Mouse (Mus musculus): ENCODE measurements around the gene Medag.

Medag gene

DNA sequence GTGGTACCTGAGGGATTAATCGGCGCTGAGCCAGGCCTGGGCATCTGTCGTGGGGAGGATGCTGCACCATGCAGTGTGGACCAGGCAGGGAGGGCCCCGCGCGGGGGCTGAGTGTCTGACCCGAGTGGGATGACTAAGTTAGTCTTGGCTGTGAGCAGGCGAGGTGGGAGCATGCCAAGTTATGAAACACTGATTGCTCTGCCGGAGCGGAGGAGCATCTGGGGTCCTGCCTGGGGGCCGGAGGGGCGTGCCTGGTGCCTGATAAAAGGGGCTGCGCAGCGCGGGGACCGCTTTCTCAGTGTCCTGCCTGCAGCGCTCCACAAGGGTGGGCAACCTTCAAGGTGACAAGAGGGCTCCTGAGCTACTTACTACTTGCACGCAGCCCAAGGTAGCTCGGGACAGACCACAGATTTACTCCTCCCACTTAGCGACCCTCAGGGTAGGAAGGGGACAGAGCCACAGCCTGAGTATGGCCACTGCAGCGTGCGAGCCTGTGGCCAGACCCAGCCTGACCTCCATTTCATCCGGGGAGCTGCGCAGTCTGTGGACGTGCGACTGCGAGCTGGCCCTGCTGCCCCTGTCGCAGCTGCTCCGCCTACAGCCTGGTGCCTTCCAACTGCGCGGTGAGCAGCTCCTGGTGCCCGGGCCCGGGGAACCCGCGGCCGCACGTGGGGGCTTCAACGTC lies at the start of gene Medag:
TSS of gene Medag (plus strand) at position 241 of the 685 bp plus-strand sequence.
- DNase-seq (ENCODE audit: low spot score), result peak; percentile 55

DNA sequence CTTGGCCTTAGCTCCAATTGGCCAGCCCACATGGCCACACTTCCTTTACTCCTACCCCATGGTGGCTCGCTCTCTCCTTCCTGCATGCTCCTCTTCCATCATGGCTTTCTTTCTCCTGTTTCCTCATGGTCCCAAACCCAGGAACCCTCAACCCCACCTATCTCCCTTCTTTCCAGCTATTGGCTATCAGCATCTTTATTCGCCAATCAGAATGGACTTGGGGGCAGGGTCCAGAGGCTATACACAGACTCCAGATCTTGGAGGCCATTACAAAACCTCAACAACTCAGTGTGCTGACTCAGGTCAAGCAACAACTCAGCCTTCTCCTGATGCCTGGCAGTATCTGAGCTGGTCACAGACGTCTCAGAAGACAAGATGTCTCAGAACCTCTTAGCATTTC lies 48.9 kb upstream of the Medag start:
- no peak for DNase-seq (ENCODE audit: low spot score)

DNA sequence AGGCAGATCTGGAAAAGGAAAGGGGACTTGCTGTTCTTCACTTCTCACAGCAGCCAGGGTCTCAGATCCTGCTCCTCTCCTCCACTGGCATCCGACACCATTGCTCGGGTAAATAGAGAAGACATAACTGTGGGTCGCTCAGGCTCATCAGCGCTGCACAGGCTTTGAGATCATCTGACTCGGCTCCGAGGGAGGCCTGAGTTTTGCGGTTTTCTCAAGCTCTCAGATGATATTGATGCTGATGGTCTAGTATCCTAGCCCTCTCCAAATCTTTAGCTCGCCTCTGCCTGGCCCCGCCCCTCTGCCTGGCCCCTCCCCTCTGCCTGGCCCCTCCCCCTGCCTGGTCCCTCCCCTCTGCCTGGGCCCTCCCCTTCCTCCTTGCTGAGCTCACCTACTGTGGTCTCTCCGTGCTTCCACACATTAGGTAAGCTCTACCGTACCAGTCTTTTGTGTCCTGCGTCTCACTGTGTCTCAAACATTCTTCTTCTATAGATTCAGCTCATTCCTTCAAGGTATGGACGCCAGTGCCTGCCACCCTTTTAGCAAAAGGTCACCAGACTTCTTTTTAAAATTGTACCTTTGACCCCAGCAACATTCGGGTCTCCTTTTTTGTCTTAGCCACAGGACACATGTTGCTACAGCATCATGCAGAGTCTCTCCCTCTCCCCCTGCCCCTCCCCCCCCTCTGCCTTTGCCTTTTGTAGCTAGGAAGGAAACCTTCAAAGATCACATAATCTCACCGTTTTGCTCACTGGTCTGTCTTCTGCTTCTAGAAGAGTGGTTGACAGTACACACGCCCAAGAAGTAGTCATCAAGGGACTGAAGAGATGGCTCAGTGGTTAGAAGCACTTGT lies 47.4 kb upstream of the Medag start:
- DNase-seq (ENCODE audit: low spot score), result no peak

DNA sequence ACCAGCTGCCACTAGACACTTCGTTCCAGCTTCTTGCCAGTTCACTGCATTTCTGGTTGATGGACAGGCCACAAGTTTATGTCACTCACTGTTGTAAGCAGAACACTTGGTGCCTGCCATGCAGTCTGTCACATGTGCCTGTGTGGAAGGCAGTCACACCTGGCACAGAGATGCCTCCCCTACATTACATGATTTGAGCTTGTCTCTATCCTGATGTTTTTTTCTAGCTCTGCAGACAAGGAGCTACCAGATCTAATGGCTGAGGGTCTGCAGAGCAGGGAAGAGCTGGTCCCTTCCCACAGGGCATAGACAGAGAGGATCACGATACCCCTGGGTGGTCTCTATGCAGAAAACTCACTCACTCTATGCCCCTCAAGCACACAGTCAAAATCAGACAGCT lies 44.5 kb upstream of the Medag start:
- DNase-seq (ENCODE audit: low spot score), result no peak

DNA sequence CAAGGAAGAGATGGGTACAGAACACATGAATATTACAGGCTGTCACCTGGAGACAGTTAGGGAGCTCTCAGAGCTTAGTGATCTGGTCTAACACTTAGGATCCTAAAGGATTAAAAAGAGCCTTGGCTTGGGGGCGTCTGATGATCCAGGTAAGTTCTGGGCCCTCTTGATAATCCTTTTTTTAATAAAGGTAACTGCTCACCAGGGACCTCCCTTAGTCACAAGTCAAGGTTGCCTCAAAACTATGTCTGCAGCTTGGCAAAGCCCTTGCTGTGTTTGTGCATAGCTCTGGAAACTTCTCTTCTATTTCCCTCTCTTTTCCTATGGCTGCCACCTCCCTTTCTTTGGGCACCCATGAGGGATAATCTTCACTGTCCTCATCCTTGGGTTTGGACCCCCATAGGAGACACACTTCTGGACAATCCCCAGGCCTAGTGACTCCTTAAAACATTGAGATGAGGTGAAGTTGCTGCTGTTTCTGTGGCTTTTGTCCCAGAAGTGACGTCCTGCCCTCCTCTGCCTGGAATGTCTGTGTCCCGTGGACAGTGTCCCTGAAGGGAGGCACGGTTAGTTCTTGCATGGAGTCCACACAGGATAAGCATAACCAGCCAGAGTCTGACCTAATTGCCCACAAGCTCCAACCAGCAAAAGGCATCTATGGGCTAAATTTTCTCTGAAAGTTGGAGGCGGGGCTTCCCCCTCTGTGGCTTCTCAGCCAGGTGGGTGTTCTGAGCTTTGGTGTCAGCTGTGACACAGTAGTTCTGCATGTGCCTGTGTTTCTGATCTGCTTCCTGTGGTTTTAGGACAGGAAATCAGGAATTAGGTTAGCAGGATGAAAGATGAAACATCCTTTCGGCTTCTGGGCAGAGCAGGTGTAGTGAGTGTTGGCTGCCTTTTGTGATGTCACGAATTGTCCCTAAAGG lies 43.7 kb upstream of the Medag start:
- DNase-seq (ENCODE audit: low spot score), result no peak

DNA sequence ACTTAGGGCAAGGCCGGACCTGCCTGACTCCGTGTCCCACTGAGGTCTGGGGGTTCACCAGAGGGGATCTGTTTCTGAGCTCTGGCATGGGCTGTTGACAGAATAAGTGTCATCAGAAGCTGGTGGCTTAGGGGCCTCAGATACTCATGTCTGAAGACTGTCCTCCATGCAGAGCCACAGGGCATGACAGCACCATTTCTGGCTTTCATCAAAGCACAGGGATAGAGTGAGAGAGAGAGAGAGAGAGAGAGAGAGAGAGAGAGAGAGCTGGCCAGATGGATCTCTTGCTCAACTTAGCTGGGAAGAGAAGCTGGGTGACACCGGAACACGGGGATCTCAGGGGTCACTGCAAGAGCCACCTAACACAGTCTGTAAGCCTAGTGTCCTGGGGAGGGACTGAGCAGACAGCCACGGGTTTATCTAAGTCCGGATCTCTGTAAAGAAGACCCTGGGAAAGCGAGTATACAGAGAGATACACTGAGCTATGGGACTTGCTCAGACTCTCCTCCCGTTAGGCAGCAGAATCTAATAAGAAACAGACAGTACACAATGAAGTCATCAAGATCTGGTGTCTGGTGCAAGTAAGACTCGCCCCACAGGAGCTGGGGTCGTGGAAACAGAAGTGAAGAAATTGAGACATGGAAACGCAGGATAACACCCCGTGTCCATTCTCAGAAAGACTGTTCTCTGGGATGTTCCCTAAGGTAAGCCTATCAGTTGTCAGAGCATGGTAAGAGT lies 42.8 kb upstream of the Medag start:
- DNase-seq (ENCODE audit: low spot score), result no peak

DNA sequence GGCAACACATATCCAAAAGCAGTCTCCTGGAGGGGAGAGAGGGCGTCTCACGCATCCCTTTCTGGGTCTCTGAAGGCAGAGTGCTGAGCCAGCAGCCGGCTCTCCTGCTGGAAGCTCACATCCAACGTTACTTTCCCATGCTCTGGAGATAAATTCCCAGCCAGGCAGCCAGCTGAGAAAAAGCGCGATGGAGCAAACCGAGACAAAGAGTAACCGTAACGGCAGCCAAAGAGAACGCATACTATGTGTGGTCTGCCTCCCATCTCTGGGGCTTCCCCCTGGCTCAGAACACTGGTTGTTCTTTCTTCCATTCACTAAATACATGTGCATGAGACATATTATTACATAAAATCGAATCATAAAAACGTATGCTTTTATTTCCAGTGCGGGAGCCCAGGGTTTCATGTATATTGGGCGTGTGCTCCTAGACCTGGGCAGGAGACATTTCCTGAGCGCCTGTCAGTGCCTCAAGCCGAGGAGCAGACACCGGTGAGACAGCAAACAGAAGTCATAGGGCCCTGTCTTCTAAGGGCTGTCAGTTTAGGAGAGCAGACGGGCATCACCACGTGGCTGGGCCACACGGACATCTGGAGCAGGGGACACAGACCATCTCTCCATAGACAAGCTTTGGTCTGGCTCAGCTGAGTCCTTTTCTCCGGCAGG lies 42.0 kb upstream of the Medag start:
- no peak for DNase-seq (ENCODE audit: low spot score)

DNA sequence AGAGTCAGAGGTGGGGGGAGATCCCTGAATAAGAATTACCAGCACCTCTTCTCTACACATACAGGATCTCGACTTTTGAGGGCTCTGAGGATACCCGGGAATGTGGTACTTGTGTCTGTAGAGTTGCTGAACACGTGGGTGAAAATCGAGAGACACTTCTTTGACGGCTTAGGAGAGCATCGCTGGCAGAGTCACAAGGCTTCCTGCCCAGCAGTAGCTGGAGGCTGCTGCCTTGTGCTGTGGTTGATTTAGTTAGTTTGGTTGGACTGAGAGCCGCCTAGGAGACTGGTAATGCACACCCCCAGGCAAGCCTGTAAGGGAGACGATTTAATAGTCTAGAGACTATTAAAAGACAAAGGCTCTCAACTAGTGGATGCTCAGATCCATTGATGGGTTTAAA lies 39.5 kb upstream of the Medag start:
- DNase-seq (ENCODE audit: low spot score), result no peak

DNA sequence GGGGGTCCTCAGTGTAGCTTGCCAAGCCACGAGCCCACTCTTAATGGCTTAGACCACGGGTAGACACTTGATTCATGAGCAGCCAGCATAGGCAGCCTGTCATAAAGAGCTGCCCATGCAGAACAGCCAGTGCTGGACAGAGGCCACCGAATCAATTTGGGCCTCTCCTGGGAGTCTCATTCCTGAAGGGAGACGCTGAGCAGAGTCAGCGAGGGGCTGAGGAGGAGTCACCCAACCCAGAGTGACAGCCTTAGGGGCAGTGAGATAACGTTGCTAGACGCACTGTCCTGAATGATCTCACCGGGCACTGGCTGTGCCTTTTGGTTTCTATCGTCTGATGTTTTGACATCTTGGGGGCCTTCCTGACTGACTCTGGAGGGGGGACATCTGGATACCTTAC lies 38.3 kb upstream of the Medag start:
- DNase-seq (ENCODE audit: low spot score), result no peak

DNA sequence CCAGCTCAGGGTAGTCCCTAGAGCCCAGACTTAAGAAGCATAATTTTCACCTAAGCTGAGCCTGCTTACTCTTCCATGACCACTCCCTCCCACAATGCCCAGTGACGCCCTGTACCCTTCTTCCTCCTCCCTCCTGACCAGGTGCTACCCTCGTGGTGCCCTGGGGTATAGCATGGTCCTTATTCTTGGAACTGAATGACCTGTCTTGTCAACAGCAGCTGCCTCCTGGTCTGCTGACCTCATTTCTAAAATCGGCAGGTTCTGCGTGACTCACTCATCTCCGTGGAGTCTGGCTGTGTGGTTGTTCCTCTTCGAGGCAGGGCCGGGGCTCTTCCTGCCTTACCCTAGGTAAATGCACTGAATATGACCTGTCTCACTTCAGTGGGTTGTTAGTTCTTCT lies 37.5 kb upstream of the Medag start:
- DNase-seq (ENCODE audit: low spot score), result no peak

DNA sequence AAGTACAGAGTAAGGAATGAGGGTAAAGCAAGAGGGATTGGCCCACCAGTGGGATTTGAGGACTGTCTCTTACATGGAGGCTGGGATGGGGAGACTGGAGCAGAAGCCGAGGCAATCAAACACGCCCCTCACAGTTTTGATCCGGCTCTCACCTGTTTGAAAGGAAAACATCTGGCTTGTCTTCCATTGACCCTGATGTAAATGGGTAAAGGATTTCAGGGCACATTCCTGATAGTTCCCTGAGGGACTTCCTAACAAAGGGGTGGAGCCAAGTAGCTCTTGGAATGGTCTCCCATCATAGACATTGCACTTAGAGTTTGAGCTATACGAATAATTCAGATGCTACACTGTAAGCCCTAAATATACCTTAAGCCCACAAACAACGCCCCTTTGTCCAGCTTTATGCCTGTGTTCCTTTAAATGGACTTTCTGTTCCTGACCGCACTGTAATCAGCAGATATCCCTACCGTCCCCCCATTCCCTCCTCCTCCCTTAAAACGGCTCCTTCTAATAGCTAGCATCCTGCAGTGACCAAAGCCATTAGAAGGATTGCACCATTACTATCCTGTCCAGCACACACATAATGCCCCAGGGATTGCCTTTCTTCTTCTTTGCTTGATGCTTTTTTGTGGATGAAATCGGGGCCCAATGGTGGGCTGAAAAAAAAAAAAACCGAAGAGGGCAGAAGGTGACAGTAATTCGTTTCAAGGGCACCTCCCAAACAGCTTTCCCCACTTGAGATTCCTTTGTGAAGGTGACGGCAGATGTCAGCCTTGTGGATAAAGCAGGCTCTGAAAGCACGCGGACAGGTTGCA lies 36.3 kb upstream of the Medag start:
- DNase-seq (ENCODE audit: low spot score), result no peak

DNA sequence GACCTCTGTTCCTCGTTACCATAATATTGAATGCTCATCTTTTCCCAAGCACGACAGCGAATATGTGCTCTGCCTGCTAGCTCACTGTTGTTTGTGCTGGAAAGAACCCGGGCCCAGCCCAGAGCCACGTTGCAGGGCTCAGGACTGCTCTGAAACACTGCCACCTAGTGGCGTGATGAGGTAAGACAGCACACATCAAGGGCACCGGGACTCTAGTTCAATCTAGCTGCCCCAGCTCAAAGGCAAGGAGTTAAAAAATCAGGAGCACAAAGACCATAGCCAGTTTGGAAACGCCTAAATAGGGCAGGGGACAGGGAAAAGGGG lies 35.7 kb upstream of the Medag start:
- peak; percentile 77 for DNase-seq (ENCODE audit: low spot score)

DNA sequence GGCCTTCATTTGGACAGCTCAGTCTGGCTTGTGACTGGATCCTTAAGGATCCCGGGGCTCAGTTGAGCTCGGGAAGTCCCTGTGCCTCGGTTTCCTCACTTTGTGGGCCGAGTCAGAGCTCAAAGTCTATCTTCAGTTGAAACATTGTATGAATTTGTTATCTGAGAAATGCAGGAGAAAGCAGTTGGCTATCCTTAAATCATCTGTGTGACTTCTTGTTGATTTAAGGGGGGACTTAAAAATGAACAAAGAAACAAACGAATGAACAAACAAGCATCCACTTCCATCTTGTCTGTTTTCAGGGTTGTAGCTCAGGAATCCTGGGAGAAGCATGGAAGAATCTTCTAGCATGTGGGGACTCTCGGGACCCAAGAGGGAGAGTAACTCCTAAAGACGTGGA lies 35.2 kb upstream of the Medag start:
- DNase-seq (ENCODE audit: low spot score), result no peak

DNA sequence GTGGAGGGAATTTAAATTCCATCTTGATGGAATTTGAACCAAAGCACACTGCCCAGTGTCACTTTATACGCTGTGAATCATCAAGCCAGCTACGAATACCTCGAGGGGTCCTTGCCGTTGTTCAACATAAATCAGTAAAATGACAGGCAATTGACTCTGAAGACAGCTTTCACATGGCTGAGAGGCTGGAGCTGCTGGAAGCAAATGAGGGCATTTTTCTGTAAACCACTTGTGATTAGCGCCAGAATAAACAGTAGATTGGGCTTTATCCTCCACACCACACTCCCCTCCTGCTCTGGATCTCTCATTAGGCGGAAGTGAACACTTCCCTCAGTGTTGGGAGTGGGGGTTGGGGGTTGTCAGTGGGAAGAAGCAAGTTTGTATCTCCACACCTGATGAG lies 34.3 kb upstream of the Medag start:
- DNase-seq (ENCODE audit: low spot score), result no peak

DNA sequence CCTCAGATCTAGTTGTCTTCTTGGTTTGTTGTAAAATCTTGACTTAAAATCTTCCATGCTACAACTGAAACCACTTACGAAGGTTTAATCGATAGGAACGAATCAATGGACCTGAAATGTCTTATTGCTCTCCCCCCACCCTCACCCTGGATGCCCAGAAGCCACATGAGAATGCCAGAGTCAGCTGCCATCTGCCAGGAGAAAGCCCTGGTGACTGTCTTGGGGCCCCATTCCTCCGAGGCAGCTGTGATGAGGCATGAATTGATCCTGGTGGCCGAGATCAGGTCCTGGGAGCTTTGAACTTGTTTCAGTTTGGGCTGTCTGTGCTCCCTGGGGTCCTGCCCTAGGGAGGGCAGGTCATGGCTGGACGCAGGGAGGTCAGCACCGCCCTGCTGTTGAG lies 33.0 kb upstream of the Medag start:
- no peak for DNase-seq (ENCODE audit: low spot score)

DNA sequence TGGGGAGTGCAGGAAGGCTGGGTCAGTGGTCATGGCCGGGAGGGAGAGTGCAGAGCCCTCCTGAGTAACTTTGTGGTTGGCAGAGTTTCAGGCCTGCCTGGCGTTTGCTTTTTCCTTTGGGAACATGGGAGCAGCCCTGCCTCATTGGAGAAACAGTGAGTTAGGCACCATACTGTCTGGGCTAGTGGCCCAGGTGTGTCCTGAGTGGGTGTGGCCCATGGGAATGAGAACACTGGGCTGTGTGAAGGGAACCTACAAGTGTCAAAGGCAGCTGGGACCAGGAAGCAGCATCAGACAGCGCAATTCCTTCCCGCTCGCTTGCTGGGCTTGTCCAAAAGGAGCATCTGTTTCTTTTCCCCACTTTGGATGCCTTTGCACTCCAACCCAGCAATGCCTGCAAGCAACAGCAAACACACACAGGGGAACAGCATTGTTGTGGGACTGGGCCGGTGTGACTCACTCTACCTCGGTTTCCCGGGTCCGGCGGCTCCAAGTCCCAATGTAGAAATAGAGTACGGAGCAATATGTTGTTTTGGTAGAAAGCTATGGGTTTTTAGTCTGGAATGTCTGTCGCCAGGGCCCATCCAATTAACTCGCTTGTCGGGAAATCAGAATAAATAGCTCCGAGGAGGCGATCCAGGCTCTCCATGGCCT lies 32.3 kb upstream of the Medag start:
- no peak for DNase-seq (ENCODE audit: low spot score)

DNA sequence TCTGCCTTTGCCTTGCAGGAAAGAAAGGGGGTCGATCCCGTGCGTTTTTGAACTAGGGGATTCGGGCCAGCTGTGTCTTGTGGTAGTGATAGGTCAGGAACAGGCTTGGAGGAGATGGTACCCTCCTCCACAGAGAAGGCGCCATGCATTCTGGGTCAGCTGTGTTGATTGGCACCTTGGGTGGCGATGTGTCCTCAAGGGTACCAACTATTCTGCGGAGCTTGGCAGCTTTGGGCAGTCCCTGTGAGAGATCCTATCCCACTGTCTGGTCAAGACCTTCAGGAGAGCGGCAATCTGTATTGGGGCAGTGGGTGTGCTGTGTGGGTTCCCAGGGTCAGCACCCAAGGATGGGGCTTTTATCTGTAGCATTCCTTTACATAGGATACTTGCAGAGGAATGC lies 31.7 kb upstream of the Medag start:
- no peak for DNase-seq (ENCODE audit: low spot score)

DNA sequence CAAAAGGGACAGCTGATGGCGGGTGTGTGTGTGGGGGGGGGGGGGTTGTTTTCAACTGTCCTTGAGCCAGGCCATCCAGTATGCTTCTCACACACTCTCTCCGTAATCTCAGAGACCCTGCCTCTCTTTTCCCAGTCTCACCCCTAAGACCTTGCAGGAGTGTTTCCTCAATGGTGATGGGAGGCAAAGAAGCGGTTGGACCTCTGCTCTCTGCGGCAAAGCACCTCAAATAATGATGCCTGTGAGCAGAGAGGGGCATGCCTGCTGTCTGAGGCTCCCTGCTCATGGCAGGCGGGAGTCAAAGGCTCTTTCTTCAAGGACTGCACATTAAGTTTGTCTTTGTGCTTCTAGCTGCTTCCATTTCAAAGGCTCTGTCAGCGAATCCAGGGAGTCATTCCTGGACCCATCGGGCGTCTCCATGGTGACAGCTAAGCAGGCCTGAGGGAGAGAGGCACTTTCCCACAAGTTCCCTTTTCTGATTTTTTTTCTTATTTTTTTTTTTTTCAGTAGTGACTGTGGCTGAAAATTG lies 31.1 kb upstream of the Medag start:
- DNase-seq (ENCODE audit: low spot score), result no peak

DNA sequence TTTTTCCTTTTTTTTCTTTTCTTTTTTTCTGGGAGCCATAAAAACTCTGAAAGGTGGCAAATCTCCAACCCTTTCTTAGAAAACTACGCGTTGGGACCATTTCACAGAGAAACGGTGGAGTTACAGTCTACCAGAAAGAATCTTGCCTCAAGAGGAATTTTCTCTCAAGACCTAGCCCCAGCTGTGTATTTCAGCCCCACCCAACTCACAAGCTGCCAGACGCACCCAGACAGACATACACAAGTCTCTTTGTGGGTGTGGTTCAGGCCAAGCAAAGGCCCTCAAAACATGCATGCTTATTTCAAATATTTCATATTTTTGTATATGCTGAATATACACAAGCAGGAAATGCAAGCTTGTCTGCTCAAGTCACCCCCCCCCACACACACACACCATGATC lies 29.6 kb upstream of the Medag start:
- DNase-seq (ENCODE audit: low spot score), result no peak

DNA sequence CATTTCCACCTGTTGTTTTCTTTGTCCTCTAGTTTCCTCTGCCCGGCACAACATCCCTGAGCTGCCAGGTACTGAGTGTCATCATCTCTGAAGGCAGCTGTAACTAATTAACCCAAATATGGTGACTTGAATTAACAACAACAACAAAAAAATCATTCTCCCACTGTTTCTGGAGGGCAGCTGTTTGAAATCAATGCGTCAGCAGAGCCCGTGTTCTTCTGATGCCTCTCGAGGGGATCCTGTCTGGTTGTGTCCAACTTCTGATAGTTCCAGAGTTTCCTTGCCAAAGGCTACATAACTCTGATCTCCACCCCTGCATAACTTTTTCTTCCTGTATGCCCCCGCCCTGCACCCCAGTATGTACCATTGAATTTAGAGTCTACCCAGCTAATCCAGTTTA lies 28.9 kb upstream of the Medag start:
- DNase-seq (ENCODE audit: low spot score), result no peak

Measured in testis, postnatal 14 days (tissue).